Mouse (Mus musculus) small intestine, adult 2 months (tissue): ENCODE measurements at regions not wholly inside any gene's neighbourhood (a gene's known extent, or its start where the extent isn't known, plus 50 kb on each side); places are given as distances from the start of the nearest gene placed in this dataset.

Source experiments
- H3K27ac ChIP-seq: fragments of 200-500 bp; 2 replicates; pipeline ENCODE4 v1.5.1; 2012; ENCODE audit warnings: low read depth, low read length, control low read depth, inconsistent platforms; ENCODE audit not compliant: insufficient read depth
- H3K27me3 ChIP-seq: fragments of 200-500 bp; 2 replicates; pipeline ENCODE4 v1.6.1; 2012; ENCODE audit warnings: mild to moderate bottlenecking, moderate library complexity, low read length, inconsistent platforms; ENCODE audit not compliant: control insufficient read depth, insufficient read depth
- H3K36me3 ChIP-seq: fragments of 200-500 bp; 2 replicates; pipeline ENCODE4 v1.6.1; 2012; ENCODE audit warnings: mild to moderate bottlenecking, low read length, control low read depth, inconsistent platforms; ENCODE audit not compliant: control insufficient read depth, insufficient read depth
- H3K4me1 ChIP-seq: fragments of 200-500 bp; 2 replicates; pipeline ENCODE4 v1.6.1; 2012; ENCODE audit warnings: low read length, inconsistent platforms, mixed read lengths; ENCODE audit not compliant: control insufficient read depth, insufficient read depth, insufficient read length
- H3K4me3 ChIP-seq: fragments of 200-500 bp; 2 replicates; pipeline ENCODE4 v1.5.1; 2012; ENCODE audit warnings: low read depth, mild to moderate bottlenecking, control low read depth, inconsistent platforms, low read length, moderate library complexity
- CTCF ChIP-seq: fragments of 200-500 bp; IDR thresholded peaks from 2 replicates; pipeline ENCODE4 v1.5.1; 2012; ENCODE audit warnings: low read depth, mild to moderate bottlenecking, control low read depth, inconsistent platforms, low read length, moderate library complexity, mixed read lengths; ENCODE audit not compliant: insufficient replicate concordance, insufficient read length; ENCODE audit errors: extremely low read depth
- POLR2A ChIP-seq: fragments of 200-500 bp; IDR thresholded peaks from 2 replicates; pipeline ENCODE4 v1.6.1; 2012; ENCODE audit warnings: low read depth, mild to moderate bottlenecking, control low read depth, inconsistent platforms, low read length, moderate library complexity
- WGBS: fragments of 180-500 bp; shearing (Covaris S2); methylation state at CpG from one replicate; pipeline ENCODE4 v1.1.7; 2018; 5-methylcytosine and 5-hydroxymethylcytosine counted together

DNA sequence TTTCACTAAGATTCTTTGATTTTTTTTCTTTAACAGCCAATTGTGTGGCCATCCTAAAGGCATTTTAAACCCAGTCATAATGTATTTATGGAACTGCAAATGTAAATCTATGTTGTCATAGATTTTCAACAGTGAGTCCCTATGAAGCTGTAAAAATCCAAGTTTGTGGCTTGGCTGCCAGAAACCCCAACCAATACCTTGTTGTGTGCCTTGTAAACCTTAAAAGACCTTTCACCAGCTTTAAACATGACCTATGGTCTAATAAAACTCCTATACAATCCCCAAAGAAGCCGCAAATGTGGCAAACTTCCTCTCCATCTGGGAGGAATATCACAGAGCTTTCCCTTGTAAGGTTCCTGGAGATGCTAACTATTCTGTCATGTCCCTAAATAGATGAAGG is 125.4 kb upstream of the Igf1 start:
- Histone ChIP-seq H3K36me3 (no peaks in the 10 kb centered on the region), H3K4me1 (no peaks in the 10 kb centered on the region), H3K27me3 (no peaks in the 10 kb centered on the region), H3K27ac (no peak overlapping the region), H3K4me3 (no peak overlapping the region)
- 71% methylated on average over 1 of the region's 1 CpGs for WGBS
- TF ChIP-seq POLR2A (no peak), CTCF (no peak)

DNA sequence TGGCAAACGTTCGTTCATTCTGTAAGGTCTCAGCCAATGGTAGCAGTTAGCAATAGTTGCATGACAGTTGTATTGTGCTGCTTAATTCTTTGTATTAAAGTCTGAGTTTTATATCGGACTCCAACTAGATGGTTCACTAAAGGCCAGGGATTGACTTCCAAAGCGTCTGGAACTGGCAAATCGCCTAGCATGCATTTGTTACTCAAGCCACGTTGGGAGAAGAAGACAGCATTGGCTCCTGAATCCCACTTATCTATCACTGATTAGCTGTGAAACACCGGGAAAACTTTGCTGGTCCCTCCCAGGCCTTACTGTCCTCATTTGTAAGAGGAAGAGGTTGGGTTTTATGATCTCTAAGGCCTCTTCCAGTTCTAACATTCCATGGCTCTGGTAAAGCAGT is 124.8 kb upstream of the Igf1 start:
- H3K27me3 ChIP-seq = no peaks in the 10 kb centered on the region

DNA sequence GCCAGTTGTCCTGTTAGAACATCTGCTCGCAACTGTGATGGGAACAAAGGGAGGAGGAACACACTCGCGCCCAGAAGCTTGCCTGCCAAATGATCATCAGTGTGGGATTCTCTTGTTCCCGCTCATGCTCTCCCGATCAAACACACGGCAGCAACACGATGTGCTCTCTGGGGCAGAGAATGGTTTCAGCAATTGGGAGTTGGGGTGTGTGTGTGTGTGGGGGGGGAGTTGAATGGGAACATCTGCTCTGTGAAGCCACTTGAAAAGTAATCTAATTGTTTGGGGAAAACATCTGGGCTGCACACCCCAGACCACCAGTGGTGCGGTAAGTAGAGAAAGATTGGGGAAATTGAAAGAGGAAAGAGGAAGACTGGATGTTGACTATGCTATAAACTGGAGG is 117.7 kb upstream of the Igf1 start:
- no peaks in the 10 kb centered on the region; the same call in 1 of the 2 replicates for H3K27me3 ChIP-seq
- H3K36me3 ChIP-seq = no peaks in the 10 kb centered on the region
- H3K4me3 ChIP-seq = no peak overlapping the region
- whole genome bisulfite sequencing = 79% methylated on average over 8 of the region's 8 CpGs
- no peak overlapping the region for H3K27ac ChIP-seq
- H3K4me1 ChIP-seq = no peaks in the 10 kb centered on the region
- no peak for TF ChIP-seq POLR2A
- no peak for TF ChIP-seq CTCF

More for the DNA sequence above, 124.8 kb upstream of the Igf1 start:
- 72% methylated on average over 7 of the region's 7 CpGs for WGBS
- H3K4me3 ChIP-seq = no peak overlapping the region
- H3K4me1 ChIP-seq = no peaks in the 10 kb centered on the region
- H3K36me3 ChIP-seq = no peaks in the 10 kb centered on the region
- TF ChIP-seq CTCF (no peak), POLR2A (no peak)
- H3K27ac ChIP-seq = no peak overlapping the region

DNA sequence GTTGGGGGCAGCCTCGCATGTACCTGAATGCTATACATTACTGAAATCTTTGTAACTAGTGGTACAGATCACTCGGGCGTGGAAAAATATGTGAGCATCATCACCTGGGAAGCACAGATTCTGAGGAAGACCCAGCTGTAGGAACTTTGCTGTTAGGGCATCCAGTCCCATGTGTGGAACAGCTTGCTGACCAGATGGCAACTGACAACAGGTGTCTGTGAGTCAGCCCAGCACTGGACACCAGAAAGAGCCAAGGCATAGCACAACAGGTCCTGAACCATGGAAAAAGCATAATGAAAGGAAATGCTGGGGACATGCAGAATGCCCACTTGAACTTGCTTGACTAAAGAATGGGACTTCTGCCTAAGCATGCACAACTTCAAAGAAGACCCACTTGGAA is 115.3 kb upstream of the Igf1 start:
- WGBS = 88% methylated on average over 3 of the region's 3 CpGs
- Histone ChIP-seq H3K4me1 (no peaks in the 10 kb centered on the region), H3K4me3 (no peak overlapping the region), H3K27ac (no peak overlapping the region), H3K27me3 (no peaks in the 10 kb centered on the region; the same call in 1 of the 2 replicates), H3K36me3 (no peaks in the 10 kb centered on the region)
- TF ChIP-seq CTCF (no peak), POLR2A (no peak)

DNA sequence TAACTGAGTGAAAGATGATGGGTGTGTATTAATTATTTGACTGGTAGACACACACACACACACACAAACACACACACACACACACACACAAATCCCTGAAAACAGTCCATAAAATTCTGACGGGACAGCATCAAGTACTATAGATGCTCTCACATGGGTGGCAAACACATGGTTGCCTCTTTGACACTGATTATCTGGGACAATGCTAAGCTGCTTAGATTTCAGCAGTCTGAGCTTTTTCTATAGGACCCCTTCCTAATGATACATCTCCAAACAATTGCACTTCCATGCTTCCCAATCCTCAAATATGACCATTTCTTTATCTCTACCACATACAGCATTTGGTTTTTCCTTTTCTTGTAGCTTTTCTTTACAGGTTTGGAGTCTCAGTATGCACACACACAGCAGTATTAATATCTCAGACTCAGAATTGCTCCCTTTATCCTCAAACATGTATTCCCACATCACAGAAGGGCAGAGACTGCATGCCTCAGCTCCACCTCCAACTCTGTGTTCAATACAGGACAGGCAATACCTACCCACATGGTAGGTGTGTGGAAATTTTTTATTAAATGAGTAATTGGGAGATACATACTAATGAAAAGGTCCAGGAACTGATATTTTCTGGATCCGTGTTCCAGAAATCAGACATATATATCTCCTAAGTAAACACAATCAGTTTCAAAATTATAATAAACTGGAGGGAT is 110.1 kb upstream of the Igf1 start:
- H3K27ac ChIP-seq = no peak overlapping the region
- WGBS = 76% methylated on average over 2 of the region's 2 CpGs
- no peaks in the 10 kb centered on the region for H3K4me1 ChIP-seq
- no peaks in the 10 kb centered on the region for H3K36me3 ChIP-seq
- no peak overlapping the region for H3K4me3 ChIP-seq
- H3K27me3 ChIP-seq = no peaks in the 10 kb centered on the region
- no peak for TF ChIP-seq POLR2A
- TF ChIP-seq CTCF = no peak

DNA sequence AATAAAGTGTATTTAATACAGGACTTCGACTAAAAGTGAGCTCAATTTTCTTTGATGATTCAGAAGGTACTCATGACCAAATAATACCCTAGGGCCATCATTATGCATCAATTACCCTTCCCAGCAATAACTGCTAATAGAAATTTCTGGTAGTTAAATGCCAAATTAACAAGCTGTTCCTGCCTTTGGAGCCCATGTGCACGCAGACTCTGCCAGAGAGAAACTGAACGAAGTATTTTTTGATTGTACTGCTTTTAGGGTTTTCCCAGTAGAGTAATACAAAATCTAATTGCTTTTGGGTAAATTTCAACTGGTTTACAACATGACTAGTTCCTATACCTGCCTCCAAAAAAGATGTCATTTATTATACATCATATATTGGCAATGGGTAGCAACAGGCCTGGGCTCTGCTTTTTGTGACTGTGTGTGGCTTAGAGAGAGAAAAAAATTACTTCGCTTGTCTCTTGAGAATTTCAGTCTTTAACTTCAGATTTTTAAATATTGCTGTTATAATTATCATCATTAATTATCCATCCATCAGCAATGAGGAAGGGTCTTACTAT is 109.4 kb upstream of the Igf1 start:
- H3K36me3 ChIP-seq = no peaks in the 10 kb centered on the region
- H3K27me3 ChIP-seq = no peaks in the 10 kb centered on the region
- 88% methylated on average over 4 of the region's 4 CpGs for WGBS
- TF ChIP-seq CTCF (no peak), POLR2A (no peak)
- H3K4me1 ChIP-seq = no peaks in the 10 kb centered on the region
- H3K27ac ChIP-seq = no peak overlapping the region
- H3K4me3 ChIP-seq = no peak overlapping the region

DNA sequence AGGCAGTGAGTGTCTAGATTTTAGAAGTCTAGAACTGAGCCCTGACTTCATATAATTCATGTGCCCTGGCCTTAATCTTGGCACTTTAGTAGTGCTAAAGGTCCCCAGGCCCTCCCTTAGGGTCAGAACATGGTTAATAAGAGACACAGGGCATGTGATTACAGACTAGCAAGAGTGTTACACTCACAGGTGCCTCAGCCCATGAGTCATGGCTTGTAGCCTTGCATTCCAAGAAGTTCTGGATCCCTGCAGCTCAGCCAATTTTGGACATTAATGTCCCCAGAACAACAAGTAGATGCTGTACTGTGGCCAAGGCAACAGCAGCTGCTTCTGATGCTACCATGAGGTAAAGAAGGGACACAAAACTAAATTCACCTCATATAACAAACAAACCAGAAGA is 107.7 kb upstream of the Igf1 start:
- Histone ChIP-seq H3K27ac (no peak overlapping the region), H3K4me3 (no peak overlapping the region), H3K27me3 (no peaks in the 10 kb centered on the region), H3K36me3 (no peaks in the 10 kb centered on the region), H3K4me1 (no peaks in the 10 kb centered on the region)
- no peak for TF ChIP-seq CTCF
